ENCODE assay signal across 26 mouse cellular contexts in genomic region chr16:5123476-5123875, GRCm38 (mm10). TPM values are rescaled to one million over a fixed set of nuclear protein-coding genes. Genes with fewer than 3 reads are reported as not detected.
A peak's percentile ranks its signal among the peaks of the same experiment; 100 is the strongest.
DNase-seq lines count a peak whose midpoint lies in the region; ATAC-seq and TF ChIP-seq lines count a peak whose summit lies in the region.
"Had no signal": no experiment of that assay in that cellular context is flagged by ENCODE, and none has a peak within 500 bp of the region (broad histone marks: within the 10 kb centered on the region; RNA-seq: fewer than 3 reads in every experiment).

No protein-coding gene starts in this region.

- H3K4me1 ChIP-seq in midbrain, embryonic 11.5 days (ENCODE audit: control insufficient read depth, insufficient read depth, low read length), result no peaks in the 10 kb centered on the region
- 0 out of 2 replicates have a peak, but pooled peaks cover 6% of the 10 kb centered on the region for H3K4me1 ChIP-seq in midbrain, embryonic 10.5 days
- H3K4me1 ChIP-seq in CH12.LX (ENCODE audit: control insufficient read depth in 1 of 2, insufficient read depth in 2 of 2), result peaks cover 14 to 36% of the 10 kb centered on the region in 2 experiments
- H3K4me1 ChIP-seq: embryonic facial prominence, embryonic 13.5 days; forebrain, embryonic 12.5 days had no signal

- TF ChIP-seq EP300 in CH12.LX (IDR thresholded peaks at IDR 0.05; ENCODE audit: low read length), result peak; percentile 40; the same call in 1 of the 2 replicates

- no peaks in the 10 kb centered on the region for H3K79me2 ChIP-seq in CH12.LX (replicated peaks; ENCODE audit: control insufficient read depth, extremely low read depth, insufficient read depth, poor library complexity, severe bottlenecking)

- H3K4me3 ChIP-seq in midbrain, embryonic 11.5 days (ENCODE audit: low read depth, low read length), result no peak overlapping the region
- no peak overlapping the region for H3K4me3 ChIP-seq in midbrain, embryonic 10.5 days
- H3K4me3 ChIP-seq in CH12.LX (replicated peaks in 1 of 3; ENCODE audit: low read depth in 2 of 3, low read length in 2 of 3, poor library complexity in 1 of 3), result no peak overlapping the region
- H3K4me3 ChIP-seq: embryonic facial prominence, embryonic 13.5 days; embryonic facial prominence, embryonic 15.5 days; erythroblast, embryonic 14.5 days; forebrain, embryonic 10.5 days; forebrain, embryonic 12.5 days had no signal

- no peak for TF ChIP-seq POLR2A in CH12.LX (IDR thresholded peaks at IDR 0.05; ENCODE audit: low read depth, low read length)

- TF ChIP-seq RAD21 in CH12.LX (IDR thresholded peaks at IDR 0.05; ENCODE audit: low read depth, low read length), result no peak

- H3K9me3 ChIP-seq in midbrain, embryonic 11.5 days (ENCODE audit: control insufficient read depth, low read length), result no peaks in the 10 kb centered on the region
- no peaks in the 10 kb centered on the region for H3K9me3 ChIP-seq in midbrain, embryonic 10.5 days (replicated peaks)
- H3K9me3 ChIP-seq in CH12.LX (replicated peaks; ENCODE audit: low read length), result no peaks in the 10 kb centered on the region
- H3K9me3 ChIP-seq: embryonic facial prominence, embryonic 13.5 days; embryonic facial prominence, embryonic 15.5 days; forebrain, embryonic 10.5 days; forebrain, embryonic 12.5 days had no signal

- H3K4me2 ChIP-seq in midbrain, embryonic 11.5 days, result no peak overlapping the region
- H3K4me2 ChIP-seq in CH12.LX (ENCODE audit: insufficient read depth, low read depth, poor library complexity, severe bottlenecking), result no peak overlapping the region
- H3K4me2 ChIP-seq: embryonic facial prominence, embryonic 13.5 days; embryonic facial prominence, embryonic 15.5 days; forebrain, embryonic 12.5 days had no signal

- peak; percentile 67 for DNase-seq in midbrain, embryonic 11.5 days (ENCODE audit: low spot score, missing footprints)
- no peak for DNase-seq in midbrain, embryonic 10.5 days (ENCODE audit: low spot score)
- DNase-seq in CH12.LX (ENCODE audit: extremely low read depth), result peak; percentile 49
- peak; percentile 12 for DNase-seq in splenic B cell, adult 2 months (ENCODE audit: low read depth, low spot score)
- DNase-seq: adrenal gland, adult 2 months; adrenal gland, postnatal 10 days; adrenal gland, postnatal 25 days; B cell, adult 2 months; cerebellum, adult 11-12 months; cerebellum, adult 8-10 months; cerebellum, adult 9-11 months; cerebellum, postnatal 14 days; cerebellum, postnatal 36 days; embryo, embryonic 11 days had no signal

- no peak for TF ChIP-seq CTCF in CH12.LX (conservative IDR thresholded peaks at IDR 0.05 in 1 of 2, IDR thresholded peaks at IDR 0.05 in 1 of 2; ENCODE audit: low read depth in 2 of 2, low read length in 2 of 2)

- in situ Hi-C loops in CH12.LX (cut with MboI; ENCODE audit: low pct_ligation_motif_present, low pct_unique_long_range_greater_than_20kb, low sequenced_read_pairs), result no loop called here

- no peaks in the 10 kb centered on the region; the same call in 1 of the 2 replicates for H3K27me3 ChIP-seq in midbrain, embryonic 11.5 days (ENCODE audit: control insufficient read depth, insufficient read depth, low read length)
- H3K27me3 ChIP-seq in midbrain, embryonic 10.5 days (ENCODE audit: low read depth, poor library complexity, severe bottlenecking), result peaks cover 25% of the 10 kb centered on the region
- peaks cover 30% of the 10 kb centered on the region for H3K27me3 ChIP-seq in CH12.LX (replicated peaks)
- H3K27me3 ChIP-seq in splenic B cell, adult 2 months (ENCODE audit: control insufficient read depth, insufficient read depth, low read length, poor library complexity, severe bottlenecking), result no peaks in the 10 kb centered on the region
- H3K27me3 ChIP-seq: embryonic facial prominence, embryonic 15.5 days had no signal

- H3K36me3 ChIP-seq in midbrain, embryonic 11.5 days (ENCODE audit: control insufficient read depth, insufficient read depth, low read length), result no peaks in the 10 kb centered on the region
- H3K36me3 ChIP-seq in midbrain, embryonic 10.5 days, result no peaks in the 10 kb centered on the region
- no peaks in the 10 kb centered on the region for H3K36me3 ChIP-seq in CH12.LX (replicated peaks in 1 of 2; ENCODE audit: control insufficient read depth in 1 of 2, insufficient read depth in 1 of 2, low read length in 1 of 2)
- H3K36me3 ChIP-seq in splenic B cell, adult 2 months (ENCODE audit: control insufficient read depth, insufficient read depth, low read length, poor library complexity, severe bottlenecking), result no peaks in the 10 kb centered on the region
- H3K36me3 ChIP-seq: embryonic facial prominence, embryonic 13.5 days; embryonic facial prominence, embryonic 15.5 days; forebrain, embryonic 10.5 days; forebrain, embryonic 12.5 days had no signal

- no peak overlapping the region for H3K27ac ChIP-seq in midbrain, embryonic 11.5 days (ENCODE audit: low read depth, low read length)
- no peak overlapping the region for H3K27ac ChIP-seq in midbrain, embryonic 10.5 days (replicated peaks)
- no peak overlapping the region for H3K27ac ChIP-seq in CH12.LX (ENCODE audit: insufficient read depth, low read depth)
- H3K27ac ChIP-seq: embryonic facial prominence, embryonic 13.5 days; embryonic facial prominence, embryonic 15.5 days; forebrain, embryonic 10.5 days; forebrain, embryonic 12.5 days had no signal

- ATAC-seq in midbrain, embryonic 11.5 days (ENCODE audit: low FRiP score), result no peak
- no peak for ATAC-seq in megakaryocyte-erythroid progenitor cell, adult 5-6 weeks (replicated peaks; ENCODE audit: low FRiP score, low TSS enrichment, poor library complexity, severe bottlenecking)
- no peak for ATAC-seq in cerebellum, adult (ENCODE audit: insufficient number of reproducible peaks, low FRiP score, low TSS enrichment)
- ATAC-seq: CD4-positive, CD25-positive, alpha-beta regulatory T cell, adult 4 months; forebrain, embryonic 14.5 days; forebrain, embryonic 16.5 days had no signal

- WGBS in midbrain, embryonic 11.5 days, result 73% methylated on average over 6 of the region's 6 CpGs
- WGBS in midbrain, embryonic 10.5 days, result 76% methylated on average over 6 of the region's 6 CpGs

- dilution Hi-C loops in CH12.LX (cut with MboI; ENCODE audit: extremely low pct_ligation_motif_present, extremely low pct_unique_long_range_greater_than_20kb, low sequenced_read_pairs), result no loop called here

- H3K9ac ChIP-seq in midbrain, embryonic 11.5 days (ENCODE audit: low read length), result no peak overlapping the region
- no peak overlapping the region for H3K9ac ChIP-seq in CH12.LX (ENCODE audit: insufficient read depth, low read depth)
- H3K9ac ChIP-seq: embryonic facial prominence, embryonic 13.5 days; embryonic facial prominence, embryonic 15.5 days; forebrain, embryonic 12.5 days had no signal

TF ChIP-seq in CH12.LX, 34 proteins besides CTCF, POLR2A, EP300 and RAD21:
- TF ChIP-seq MEF2A (IDR thresholded peaks at IDR 0.05; ENCODE audit: borderline replicate concordance, low read depth, low read length) (no peak), POLR2AphosphoS2 (IDR thresholded peaks at IDR 0.05; ENCODE audit: low read depth, low read length) (no peak), IRF4 (IDR thresholded peaks at IDR 0.05; ENCODE audit: low read depth, low read length) (no peak), MYC (IDR thresholded peaks at IDR 0.05; ENCODE audit: low read depth, low read length) (no peak), MAZ (IDR thresholded peaks at IDR 0.05; ENCODE audit: low read depth, low read length) (no peak), USF1 (IDR thresholded peaks at IDR 0.05; ENCODE audit: low read depth, low read length) (no peak), GABPA (IDR thresholded peaks at IDR 0.05; ENCODE audit: insufficient replicate concordance, low read depth, low read length) (no peak), SIN3A (IDR thresholded peaks at IDR 0.05; ENCODE audit: low read length) (no peak), SMC3 (IDR thresholded peaks at IDR 0.05; ENCODE audit: low read depth, low read length) (no peak), JUND (conservative IDR thresholded peaks at IDR 0.05; ENCODE audit: low read depth, low read length) (no peak), E2F4 (IDR thresholded peaks at IDR 0.05; ENCODE audit: insufficient replicate concordance, low read depth, low read length) (no peak), NELFE (IDR thresholded peaks at IDR 0.05; ENCODE audit: low read depth, low read length) (no peak), RCOR1 (conservative IDR thresholded peaks at IDR 0.05; ENCODE audit: low read depth, low read length) (no peak), ETS1 (conservative IDR thresholded peaks at IDR 0.05; ENCODE audit: low read depth, low read length) (no peak), HCFC1 (IDR thresholded peaks at IDR 0.05; ENCODE audit: low read depth, low read length) (no peak), TBP (conservative IDR thresholded peaks at IDR 0.05; ENCODE audit: low read depth, low read length) (no peak), PAX5 (IDR thresholded peaks at IDR 0.05; ENCODE audit: low read length) (no peak), JUN (IDR thresholded peaks at IDR 0.05; ENCODE audit: insufficient read depth, low read depth, low read length) (no peak)
TF ChIP-seq in CH12.LX: peak in this region for 0.

RNA-seq across cellular contexts. Expression of gene Ppl, which starts 8.7 kb away (rescaled TPM):
- polyA plus RNA-seq in midbrain, embryonic 11.5 days (2014; fragmentation: Nextera tagmentation; extraction: Ambion mirVana), result 0.44 and 0.48 TPM in 2 replicates
- polyA plus RNA-seq in midbrain, embryonic 10.5 days (2016; fragmentation: Nextera tagmentation; extraction: Ambion mirVana), result 0.68 and 0.82 TPM in 2 replicates
- total RNA-seq in CH12.LX (2012; rRNA removed), result 0.25 TPM in 2 replicates
- total RNA-seq in CH12.LX (2014; rRNA removed), result not detected in 2 replicates
- polyA plus RNA-seq in CH12.LX (2012; ENCODE audit: insufficient read length, low read depth), result 0.04 and 0.10 TPM in 2 replicates
- total RNA-seq in megakaryocyte-erythroid progenitor cell, adult 5-6 weeks (2014; fragmentation: Nextera tagmentation), result not detected in 2 replicates
- total RNA-seq in megakaryocyte-erythroid progenitor cell, adult 5-6 weeks (2017), result not detected in 2 replicates
- total RNA-seq: common myeloid progenitor, adult 5-6 weeks; MEL had no signal

RNA-seq across cellular contexts. Expression of gene Sec14l5, which starts 23.4 kb away (rescaled TPM):
- 0.23 and 0.25 TPM in 2 replicates for polyA plus RNA-seq in midbrain, embryonic 11.5 days (2014; fragmentation: Nextera tagmentation; extraction: Ambion mirVana)
- polyA plus RNA-seq in midbrain, embryonic 10.5 days (2016; fragmentation: Nextera tagmentation; extraction: Ambion mirVana), result 0.14 and 0.31 TPM in 2 replicates
- 0.13 TPM in 2 replicates for total RNA-seq in CH12.LX (2012; rRNA removed)
- total RNA-seq in CH12.LX (2014; rRNA removed), result 0.05 TPM in 1 of 2 replicates, not detected in the other
- polyA plus RNA-seq in CH12.LX (2012; ENCODE audit: insufficient read length, low read depth), result not detected in 2 replicates
- total RNA-seq in megakaryocyte-erythroid progenitor cell, adult 5-6 weeks (2014; fragmentation: Nextera tagmentation), result not detected in 2 replicates
- total RNA-seq in megakaryocyte-erythroid progenitor cell, adult 5-6 weeks (2017), result not detected in 2 replicates
- total RNA-seq: common myeloid progenitor, adult 5-6 weeks; MEL had no signal
- polyA plus RNA-seq: CD4-positive, CD25-positive, alpha-beta regulatory T cell, adult 4 months; erythroblast, embryonic 14.5 days had no signal
